Mouse (Mus musculus) heart, adult 2 months (tissue): ENCODE results near the gene Col4a2.

Experiments
- CTCF ChIP-seq: fragments of 200-600 bp; IDR thresholded peaks from 2 replicates; pipeline ENCODE4 v1.8.1; 2022; ENCODE audit warnings: antibody characterized with exemption, mild to moderate bottlenecking, moderate library complexity
- EP300 ChIP-seq: fragments of 200-500 bp; IDR thresholded peaks from 2 replicates; pipeline ENCODE4 v1.6.1; 2011; ENCODE audit warnings: low read depth, low read length, control low read depth; ENCODE audit not compliant: insufficient read depth

GRCm38 (mm10) chr8:11276286-11276685, 36.3 kb upstream of the Col4a2 start:
- no peak for TF ChIP-seq CTCF
- TF ChIP-seq EP300, result no peak
